In the genomic region with DNA sequence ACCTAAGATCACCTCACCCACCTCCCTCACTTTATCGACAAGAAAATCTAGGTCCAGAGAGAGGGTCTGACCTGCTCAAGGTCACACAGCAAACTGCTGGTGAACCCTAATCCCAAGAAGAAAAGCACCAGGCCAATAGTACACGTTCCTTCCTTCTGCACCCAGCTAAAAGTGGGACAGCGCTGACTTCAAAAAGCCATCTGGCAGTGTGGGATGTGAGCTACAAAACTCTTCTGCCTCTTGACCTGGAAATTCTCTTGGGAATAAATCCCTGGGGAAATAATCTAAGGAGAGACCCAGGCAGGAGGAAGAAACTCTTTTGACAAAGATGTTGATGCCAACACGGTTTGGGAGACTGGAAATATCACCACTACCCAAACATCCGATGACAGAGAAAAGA, we compare ENCODE assay signal across 20 mouse cellular contexts.
A peak's percentile ranks its signal among the peaks of the same experiment; 100 is the strongest.
DNase-seq lines count a peak whose midpoint lies in the region; ATAC-seq lines count a peak whose summit lies in the region.
"Had no signal": no experiment of that assay in that cellular context is flagged by ENCODE, and none has a peak within 500 bp of the region (broad histone marks: within the 10 kb centered on the region; RNA-seq: fewer than 3 reads in every experiment).

No protein-coding gene starts in this region.

- ATAC-seq in frontal cortex, adult (ENCODE audit: low TSS enrichment) = peak; percentile 77
- ATAC-seq: activated CD4-positive, CD25-positive, alpha-beta regulatory T cell, adult 4 months; CD4-positive, CD25-positive, alpha-beta regulatory T cell, adult 4 months; forebrain, embryonic 13.5 days; forebrain, embryonic 15.5 days; forebrain, postnatal 0 days; Patski had no signal

- intact Hi-C loops in left cerebral cortex, postnatal 4 days (cut with DNase I) = no loop called here

- no peak for DNase-seq in frontal cortex, postnatal 10 days (ENCODE audit: low spot score in 2 of 2)
- peak; percentile 7 to 33 for DNase-seq in left cerebral cortex, adult 18-20 months (ENCODE audit: low spot score in 2 of 2)
- no peak for DNase-seq in left cerebral cortex, postnatal 4 days
- peak; percentile 52 for DNase-seq in brain, adult 2 months (ENCODE audit: low read depth, low spot score)
- DNase-seq: adrenal gland, adult 8-10 months; adrenal gland, postnatal 14 days; adrenal gland, postnatal 36 days; B cell, adult 2 months; cerebellum, adult 11 months; cerebellum, adult 18-20 months; cerebellum, adult 8-10 months; cerebellum, adult 9-11 months; cerebellum, postnatal 25 days; forebrain, postnatal 0 days had no signal

Comparison
In these comparisons a context has a peak if more than half of its experiments do, and no peak if none do; other contexts are left out.
1. DNase-seq: peak in left cerebral cortex, adult 18-20 months (2 of 2) and brain, adult 2 months (single experiment); none in frontal cortex, postnatal 10 days (0 of 2) and left cerebral cortex, postnatal 4 days (single experiment).